Mouse (Mus musculus): Measurements from ENCODE around the gene Sh2d3c.

Sh2d3c gene

DNA sequence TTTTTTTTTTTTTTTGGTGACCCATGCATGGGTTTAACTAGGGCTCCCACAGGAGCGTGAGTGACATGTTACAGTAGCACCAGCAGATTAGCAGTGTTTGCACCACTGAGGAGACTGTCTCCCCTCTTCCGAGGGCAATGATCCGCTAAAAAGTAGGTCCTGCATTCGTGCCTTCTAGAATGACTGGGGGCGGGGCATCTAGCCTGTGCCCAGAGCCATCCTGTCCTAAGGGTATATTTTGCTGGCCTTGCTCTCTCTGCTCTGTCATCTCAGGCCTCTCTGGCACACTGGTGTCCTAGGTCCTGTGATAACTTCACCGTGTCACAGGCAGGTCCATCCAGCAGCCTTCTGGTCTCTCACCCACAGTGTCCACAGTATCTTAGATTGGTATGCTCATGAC, 21.2 kb upstream of the Sh2d3c start:
- no peak for DNase-seq (ENCODE audit: low spot score in 2 of 2)

GRCm38 (mm10) chr2:32700966-32701743, 19.7 kb upstream of the Sh2d3c start:
- no peak for DNase-seq (ENCODE audit: low spot score in 2 of 2)

- no peak for DNase-seq (ENCODE audit: low spot score in 2 of 2)
Measured at GRCm38 (mm10) chr2:32703046-32703445, 17.8 kb upstream of the Sh2d3c start.

DNA sequence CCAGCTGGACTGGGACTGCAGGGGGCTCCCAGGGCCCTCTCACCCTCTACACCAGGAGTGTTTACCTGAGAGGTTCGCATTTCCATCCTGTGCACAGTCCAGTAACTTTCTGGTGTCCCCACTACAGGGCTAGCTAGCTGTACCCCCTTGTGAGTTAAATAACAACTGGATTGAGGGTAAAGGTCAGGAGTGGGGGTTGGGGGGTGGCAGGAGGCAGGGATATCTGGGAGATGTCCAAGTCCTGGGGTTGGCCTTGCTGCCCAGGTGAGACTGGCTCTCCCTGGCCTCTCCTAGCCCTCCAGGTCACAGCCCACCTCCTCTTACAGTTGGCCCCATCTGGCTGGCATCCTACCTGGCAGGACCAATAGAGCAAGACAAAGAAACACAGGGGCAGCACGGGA, 16.8 kb upstream of the Sh2d3c start, which contains the start of gene Fpgs:
Fpgs (minus strand) TSS at position 125 of the 401 bp plus-strand sequence.
- no peak for DNase-seq (ENCODE audit: low spot score in 2 of 2)

GRCm38 (mm10) chr2:32705018-32705417, 15.8 kb upstream of the Sh2d3c start:
- no peak for DNase-seq (ENCODE audit: low spot score in 2 of 2)

GRCm38 (mm10) chr2:32706971-32707370, 13.9 kb upstream of the Sh2d3c start:
- no peak for DNase-seq (ENCODE audit: low spot score in 2 of 2)

DNA sequence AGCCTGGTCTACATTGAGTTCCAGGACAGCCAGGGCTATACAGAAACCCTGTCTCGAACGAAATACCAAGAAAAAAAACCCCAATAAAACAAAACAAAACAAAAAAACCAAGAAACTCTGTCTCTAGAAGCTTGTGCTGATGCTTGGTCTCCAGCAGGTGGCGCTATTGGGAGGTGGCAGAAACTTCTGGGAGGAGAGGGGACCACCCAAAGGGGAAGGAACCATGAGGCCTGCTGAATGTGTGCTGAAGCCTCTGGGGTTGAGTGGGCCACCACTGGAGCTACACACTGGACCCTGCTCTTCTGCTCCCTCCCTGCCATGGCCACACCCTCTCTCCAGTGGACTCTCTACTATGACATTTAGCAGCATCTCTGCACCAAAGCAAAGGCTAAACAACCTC, 12.2 kb upstream of the Sh2d3c start:
- no peak for DNase-seq (ENCODE audit: low spot score in 2 of 2)

- no peak for DNase-seq (ENCODE audit: low spot score in 2 of 2)
Measured at GRCm38 (mm10) chr2:32709521-32710137, 11.2 kb upstream of the Sh2d3c start.

GRCm38 (mm10) chr2:32710425-32710824, 10.4 kb upstream of the Sh2d3c start:
- DNase-seq (ENCODE audit: low spot score in 2 of 2), result no peak

DNA sequence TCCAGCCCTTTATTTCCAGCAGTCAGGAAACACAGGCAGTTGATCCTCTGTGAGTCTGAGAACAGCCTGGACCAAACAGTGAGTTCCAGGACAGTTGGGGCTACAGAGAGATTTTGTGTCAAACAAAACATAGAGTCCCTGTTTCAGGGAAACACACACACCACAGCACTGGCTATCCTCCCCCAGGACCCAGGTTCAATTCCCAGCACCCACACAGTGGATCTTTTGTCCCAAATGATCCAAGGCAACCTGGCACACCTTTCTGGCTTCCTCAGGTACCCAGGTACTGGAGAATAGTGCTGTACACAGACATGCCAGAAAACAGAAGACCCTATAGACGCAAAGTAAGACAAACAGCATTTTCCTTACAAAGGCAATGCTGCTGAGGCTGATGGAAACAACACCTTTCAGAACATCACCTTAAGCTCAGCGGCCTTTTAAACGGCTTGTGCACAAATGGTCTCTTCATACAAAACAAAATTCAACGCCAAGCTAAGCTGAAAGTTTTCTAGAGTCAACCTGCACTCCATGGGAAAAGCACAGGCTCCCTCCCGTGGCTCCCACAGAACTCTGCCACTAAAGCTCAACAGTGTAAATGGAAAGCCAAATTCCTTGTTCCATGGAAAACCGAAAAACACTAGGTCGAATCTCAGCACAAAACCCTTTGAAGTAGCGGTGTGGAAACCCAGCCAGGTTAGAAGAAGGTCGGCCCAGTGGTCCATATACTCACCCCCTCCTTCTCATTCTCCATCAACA, 9.4 kb upstream of the Sh2d3c start:
- no peak for DNase-seq (ENCODE audit: low spot score in 2 of 2)

GRCm38 (mm10) chr2:32712108-32712551, 8.7 kb upstream of the Sh2d3c start:
- no peak for DNase-seq (ENCODE audit: low spot score in 2 of 2)

GRCm38 (mm10) chr2:32712586-32712933, 8.3 kb upstream of the Sh2d3c start:
- DNase-seq (ENCODE audit: low spot score in 2 of 2), result peak; percentile 78 to 92

DNA sequence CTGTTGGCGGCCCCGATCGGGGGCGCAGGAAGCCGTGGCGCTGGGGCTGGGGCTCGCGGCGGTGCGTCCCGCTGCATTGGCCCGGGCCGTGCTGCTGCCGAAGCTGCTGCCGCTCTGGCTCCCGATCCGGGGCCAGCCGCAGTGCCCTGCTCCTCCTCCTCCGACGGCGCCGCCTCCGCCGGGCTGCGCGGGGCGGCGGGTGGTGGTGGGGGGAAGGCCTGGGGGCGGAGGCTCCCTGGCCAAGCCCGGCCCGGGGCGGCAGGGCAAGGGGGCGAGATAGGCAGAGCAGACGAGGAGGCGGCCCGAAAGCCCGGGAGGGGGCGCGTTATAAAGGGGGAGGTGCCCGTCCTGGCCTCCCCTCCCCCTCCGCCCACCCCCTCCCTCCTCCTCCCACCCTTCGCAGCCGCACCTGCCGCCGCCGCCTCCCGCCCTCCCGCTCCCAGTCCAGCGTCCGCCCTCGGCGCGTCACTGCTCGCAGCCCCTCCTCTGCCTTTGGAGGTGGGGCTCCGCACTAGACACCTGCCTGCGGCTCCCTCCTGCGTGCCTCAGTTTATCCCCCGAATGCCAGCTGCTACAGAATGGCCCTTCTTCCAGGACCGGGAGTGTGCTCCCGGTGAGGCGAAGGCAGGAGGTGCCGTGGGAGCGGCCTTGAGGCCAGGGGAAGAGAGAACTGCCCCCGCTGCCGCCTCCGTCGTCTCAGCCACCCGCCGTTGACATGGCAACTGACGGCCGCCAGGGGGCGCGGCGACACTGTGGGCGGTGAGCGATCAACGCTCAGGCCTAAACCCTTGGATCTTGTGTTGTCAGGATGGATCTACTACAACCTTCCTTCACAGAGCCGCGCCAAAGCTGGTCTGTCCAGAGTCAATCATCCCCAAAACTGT, 7.7 kb upstream of the Sh2d3c start, which contains the start of gene Cdk9:
Cdk9 (minus strand) TSS at position 143 of the 884 bp plus-strand sequence.
- peak; percentile 83 to 94 for DNase-seq (ENCODE audit: low spot score in 2 of 2)

GRCm38 (mm10) chr2:32714117-32714986, 6.5 kb upstream of the Sh2d3c start:
- no peak for DNase-seq (ENCODE audit: low spot score in 2 of 2)

DNA sequence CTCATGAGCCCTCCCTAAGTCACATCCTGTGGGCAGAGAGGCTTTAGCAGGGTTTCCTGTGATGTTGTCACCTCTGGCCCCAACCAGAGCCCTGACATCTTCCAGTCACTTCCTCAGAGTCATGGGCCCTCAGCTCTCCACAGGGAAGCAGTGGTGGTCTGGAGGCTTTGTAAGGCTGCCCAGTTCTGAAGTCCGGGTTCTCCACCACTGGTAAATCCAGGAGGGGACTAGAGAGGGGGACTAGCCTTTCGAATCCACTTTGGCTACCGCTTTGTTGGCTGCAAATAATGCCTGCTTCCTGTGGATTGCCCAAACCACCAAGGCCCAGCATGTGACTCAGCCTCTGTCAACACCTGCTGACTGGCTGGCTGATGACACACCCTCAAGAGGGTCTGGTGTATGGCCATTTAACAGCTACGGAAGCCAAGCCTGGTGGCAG, 5.8 kb upstream of the Sh2d3c start:
- no peak for DNase-seq (ENCODE audit: low spot score in 2 of 2)

DNA sequence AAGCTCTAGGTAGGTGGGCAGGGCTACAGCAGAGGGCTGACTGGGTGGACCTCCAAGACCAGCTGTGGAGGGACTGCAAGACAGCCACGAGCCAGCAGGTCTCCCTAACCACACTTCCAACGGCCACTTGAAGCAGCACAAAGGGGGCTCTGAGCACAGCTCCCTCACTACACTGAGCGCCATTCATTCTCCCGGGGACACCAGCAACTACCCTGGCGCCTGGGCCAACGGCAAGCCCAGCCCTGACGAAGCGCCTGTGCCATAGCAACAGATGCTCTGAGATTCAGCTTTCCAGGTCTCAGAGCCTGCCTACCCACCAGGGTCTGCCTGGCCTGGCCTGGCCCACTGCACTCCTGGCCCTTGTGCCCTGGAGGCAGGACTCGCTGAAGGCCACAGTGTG, 2.1 kb upstream of the Sh2d3c start:
- DNase-seq (ENCODE audit: low spot score in 2 of 2), result peak in 1 of 2 experiments; percentile 40

DNA sequence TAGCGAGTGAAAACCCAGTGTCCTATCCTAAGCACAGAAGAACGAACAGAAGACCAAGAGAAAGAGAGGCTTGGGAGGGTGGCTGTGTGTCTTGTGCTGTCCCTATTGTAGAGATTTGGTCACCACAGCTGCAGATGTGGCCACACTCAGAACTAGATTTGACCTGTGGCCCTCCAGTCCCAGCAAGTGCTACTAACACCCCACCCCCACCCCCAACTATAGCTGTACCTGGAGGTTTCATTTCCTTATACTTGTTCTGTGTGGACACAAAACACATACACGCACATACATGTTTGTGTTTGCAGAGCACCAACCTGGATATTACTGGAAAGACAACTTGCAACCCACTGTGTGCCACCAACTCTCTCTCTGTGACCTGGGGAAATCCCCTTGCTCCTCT, 802 bp upstream of the Sh2d3c start:
- DNase-seq (ENCODE audit: low spot score in 2 of 2), result no peak

DNA sequence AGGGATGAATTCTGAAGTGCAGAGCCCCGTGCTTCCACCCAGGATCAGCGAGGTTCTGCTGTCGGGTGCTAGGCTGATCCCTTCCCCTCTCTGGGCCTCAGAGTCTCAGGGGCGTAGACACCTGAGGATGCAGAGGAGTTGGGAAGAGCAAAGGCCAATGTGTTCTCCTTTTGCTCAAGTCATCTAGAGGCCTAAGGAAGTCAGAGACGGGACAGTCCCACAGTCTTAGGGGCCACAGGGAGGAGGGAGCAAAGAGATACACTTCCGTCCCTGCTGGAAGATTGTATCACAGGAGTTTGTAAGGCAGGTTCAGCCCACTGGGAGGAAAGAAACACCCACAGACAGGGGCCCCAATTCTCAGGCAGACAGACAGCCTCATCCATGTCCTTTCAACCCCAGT, 1.2 kb downstream of the Sh2d3c start:
- no peak for DNase-seq (ENCODE audit: low spot score in 2 of 2)

DNA sequence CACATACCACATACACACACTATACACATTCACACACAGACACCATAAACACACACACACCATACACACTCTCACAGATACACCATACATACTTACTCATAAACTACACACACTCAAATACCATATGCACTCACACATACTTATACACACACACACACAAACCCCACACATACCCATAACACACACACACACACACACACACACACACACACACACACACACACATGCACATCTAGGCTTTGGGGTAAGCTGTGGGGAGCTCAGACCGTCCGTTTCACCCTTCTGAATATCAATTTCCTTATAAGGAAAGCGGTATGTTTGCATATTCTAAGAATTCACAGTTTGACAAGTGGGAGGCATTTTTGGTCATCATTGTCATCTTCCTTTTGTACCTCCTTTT, 1.7 kb downstream of the Sh2d3c start:
- no peak for DNase-seq (ENCODE audit: low spot score in 2 of 2)

DNA sequence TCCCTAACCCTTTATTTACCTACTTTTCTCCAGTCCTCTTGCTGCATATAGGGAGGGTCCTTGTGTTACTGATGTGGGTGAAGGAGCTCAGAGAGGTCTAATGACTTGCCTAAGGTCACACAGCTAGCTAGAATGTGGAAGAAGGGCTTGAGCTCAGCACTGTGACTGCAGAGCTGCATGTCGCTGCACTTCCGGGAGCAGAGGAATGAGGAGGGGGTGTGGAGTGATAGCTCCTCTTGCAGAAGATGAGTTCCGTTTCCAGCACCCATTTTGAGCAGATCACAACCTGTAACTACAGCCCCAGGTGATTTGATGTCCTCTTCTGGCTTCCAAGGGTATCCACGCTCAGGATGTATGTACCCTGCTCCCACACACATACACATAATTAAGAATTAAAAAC, 3.3 kb downstream of the Sh2d3c start:
- DNase-seq (ENCODE audit: low spot score in 2 of 2), result no peak
